Mouse (Mus musculus) testis, adult 2 months (tissue): ENCODE data around the gene Xylt1.

Source experiments
- CTCF ChIP-seq: fragments of 200-500 bp; IDR thresholded peaks from 2 replicates; pipeline ENCODE4 v1.5.1; 2012; ENCODE audit warnings: low read depth, mild to moderate bottlenecking, inconsistent platforms, low read length, moderate library complexity; ENCODE audit not compliant: control insufficient read depth, insufficient read depth, insufficient replicate concordance
- POLR2A ChIP-seq: fragments of 200-500 bp; IDR thresholded peaks from 2 replicates; pipeline ENCODE4 v1.6.1; 2012; ENCODE audit warnings: low read depth, mild to moderate bottlenecking, inconsistent platforms, low read length, moderate library complexity; ENCODE audit not compliant: control insufficient read depth

- TF ChIP-seq CTCF, result no peak
- TF ChIP-seq POLR2A, result no peak
Observed at GRCm38 (mm10) chr7:117491495-117491894, 110.7 kb downstream of the Xylt1 start.
